Mouse (Mus musculus) embryonic facial prominence, embryonic 12.5 days (tissue): ENCODE results near the gene Mfap3. TPM values are rescaled to one million over a fixed set of nuclear protein-coding genes. Genes with fewer than 3 reads are reported as not detected.

ENCODE experiments used
- ATAC-seq: fragments of 200-750 bp; cut with Nextera tagmentation; 2 replicates; pipeline ENCODE4 v1.8.0; 2017; ENCODE audit not compliant: insufficient number of reproducible peaks, insufficient read depth, low FRiP score, low TSS enrichment
- H3K27ac ChIP-seq: fragments of 300-500 bp; sonication (generic); 2 replicates; pipeline ENCODE4 v1.5.1; 2016; ENCODE audit warnings: mild to moderate bottlenecking
- H3K27me3 ChIP-seq: fragments of 300-500 bp; sonication (generic); 2 replicates; pipeline ENCODE4 v1.6.1; 2016; ENCODE audit warnings: mild to moderate bottlenecking, moderate library complexity
- H3K36me3 ChIP-seq: fragments of 300-500 bp; sonication (generic); 2 replicates; pipeline ENCODE4 v1.6.1; 2016; ENCODE audit warnings: mild to moderate bottlenecking
- H3K4me1 ChIP-seq: fragments of 300-500 bp; sonication (generic); 2 replicates; pipeline ENCODE4 v1.6.1; 2016
- H3K4me2 ChIP-seq: fragments of 300-500 bp; sonication (generic); replicated peaks from 2 replicates; pipeline ENCODE4 v1.6.1; 2016; ENCODE audit warnings: mild to moderate bottlenecking, moderate library complexity
- H3K4me3 ChIP-seq: fragments of 300-500 bp; sonication (generic); 2 replicates; pipeline ENCODE4 v1.5.1; 2016; ENCODE audit warnings: mild to moderate bottlenecking
- H3K9ac ChIP-seq: fragments of 300-500 bp; sonication (generic); 2 replicates; pipeline ENCODE4 v1.6.1; 2016; ENCODE audit warnings: mild to moderate bottlenecking, moderate library complexity
- H3K9me3 ChIP-seq: fragments of 300-500 bp; sonication (generic); 2 replicates; pipeline ENCODE4 v1.6.1; 2016; ENCODE audit warnings: mild to moderate bottlenecking, moderate library complexity
- WGBS: fragments of 180-500 bp; shearing (Covaris S2); methylation state at CpG from one replicate; pipeline ENCODE4 v1.1.7; 2016; 5-methylcytosine and 5-hydroxymethylcytosine counted together
- polyA plus RNA-seq: library from polyadenylated mRNA; unstranded; fragments of >200 nt; fragmentation: Nextera tagmentation; extraction: Ambion mirVana; gene quantifications from 2 replicates; pipeline ENCODE4 v1.2.1, GENCODE M21; 2016

Gene Mfap3
- polyA plus RNA-seq, 1 experiment from 2014 or later: 56.7 TPM

- H3K36me3 ChIP-seq: peaks cover 78% of the 10 kb centered on the region
- WGBS: 96% methylated on average over 5 of the region's 5 CpGs
- no peak for ATAC-seq
- no peak overlapping the region for H3K9ac ChIP-seq
- H3K9me3 ChIP-seq: no peaks in the 10 kb centered on the region
- no peak overlapping the region for H3K4me3 ChIP-seq
- H3K27me3 ChIP-seq: no peaks in the 10 kb centered on the region
- no peaks in the 10 kb centered on the region for H3K4me1 ChIP-seq
- H3K27ac ChIP-seq: no peak overlapping the region
- H3K4me2 ChIP-seq: no peak overlapping the region
Measured at GRCm38 (mm10) chr11:57503155-57503554, 15.3 kb upstream of the Mfap3 start.

GRCm38 (mm10) chr11:57506899-57507298, 11.6 kb upstream of the Mfap3 start:
- Histone ChIP-seq H3K36me3 (peaks cover 79% of the 10 kb centered on the region), H3K4me2 (no peak overlapping the region), H3K27ac (no peak overlapping the region), H3K27me3 (no peaks in the 10 kb centered on the region), H3K9ac (no peak overlapping the region), H3K4me1 (no peaks in the 10 kb centered on the region), H3K4me3 (no peak overlapping the region), H3K9me3 (no peaks in the 10 kb centered on the region)
- 88% methylated on average over 6 of the region's 6 CpGs for WGBS
- ATAC-seq: no peak

DNA sequence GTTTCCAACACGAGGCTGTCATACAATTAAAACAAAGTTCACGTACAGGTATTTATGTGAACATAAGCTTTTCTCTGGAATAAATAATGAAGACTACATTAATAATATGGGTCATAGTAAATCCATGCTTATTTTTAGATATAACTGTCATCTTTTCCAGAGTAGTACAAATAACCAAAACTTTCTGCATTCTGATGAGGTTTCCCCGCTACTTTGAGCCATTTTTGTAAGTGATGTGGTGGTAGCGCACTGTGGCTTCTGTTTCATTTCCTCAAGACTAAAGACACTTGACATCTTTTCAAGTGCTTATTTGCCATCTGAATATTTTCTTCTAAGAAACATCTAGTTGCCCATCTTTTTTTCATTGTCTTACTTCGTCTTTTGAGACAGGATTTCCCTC, 3.2 kb upstream of the Mfap3 start:
- H3K36me3 ChIP-seq: peaks cover 35% of the 10 kb centered on the region
- no peak overlapping the region for H3K27ac ChIP-seq
- 91% methylated on average over 5 of the region's 5 CpGs for WGBS
- no peaks in the 10 kb centered on the region for H3K9me3 ChIP-seq
- H3K9ac ChIP-seq: no peak overlapping the region
- no peaks in the 10 kb centered on the region for H3K27me3 ChIP-seq
- H3K4me2 ChIP-seq: no peak overlapping the region
- ATAC-seq: no peak
- H3K4me1 ChIP-seq: peaks cover 2% of the 10 kb centered on the region; the same call in 1 of the 2 replicates
- no peak overlapping the region for H3K4me3 ChIP-seq

DNA sequence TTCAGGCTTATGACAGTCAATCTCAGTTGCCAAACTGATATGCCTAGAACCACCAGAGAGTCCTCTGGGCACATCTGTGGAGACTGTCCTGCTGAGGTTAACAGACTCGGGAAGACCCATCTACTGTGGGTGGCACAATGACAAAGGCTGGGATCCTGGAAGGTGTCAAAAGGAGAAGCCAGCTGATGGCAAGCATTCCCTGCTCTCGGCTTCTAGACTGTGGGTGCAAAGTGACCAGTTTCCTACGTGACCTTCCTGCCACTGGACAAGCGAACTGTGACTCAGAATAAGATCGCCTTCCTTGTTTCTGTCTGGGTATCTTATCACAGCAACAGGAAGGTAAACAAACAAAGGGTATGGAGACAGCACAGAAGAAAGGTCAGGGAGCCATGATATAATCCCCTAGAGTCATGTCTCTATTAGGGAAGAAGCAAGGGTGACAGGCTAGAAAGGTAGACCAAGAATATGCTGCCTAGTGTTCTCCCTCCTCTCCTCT, 1.5 kb upstream of the Mfap3 start:
- 66% methylated on average over 5 of the region's 5 CpGs for WGBS
- Histone ChIP-seq H3K4me2 (no peak overlapping the region; the same call in 1 of the 2 replicates), H3K4me1 (peaks cover 2% of the 10 kb centered on the region; the same call in 1 of the 2 replicates), H3K9ac (no peak overlapping the region), H3K27ac (no peak overlapping the region), H3K27me3 (no peaks in the 10 kb centered on the region), H3K36me3 (peaks cover 17% of the 10 kb centered on the region), H3K4me3 (no peak overlapping the region), H3K9me3 (no peaks in the 10 kb centered on the region)
- ATAC-seq: no peak

DNA sequence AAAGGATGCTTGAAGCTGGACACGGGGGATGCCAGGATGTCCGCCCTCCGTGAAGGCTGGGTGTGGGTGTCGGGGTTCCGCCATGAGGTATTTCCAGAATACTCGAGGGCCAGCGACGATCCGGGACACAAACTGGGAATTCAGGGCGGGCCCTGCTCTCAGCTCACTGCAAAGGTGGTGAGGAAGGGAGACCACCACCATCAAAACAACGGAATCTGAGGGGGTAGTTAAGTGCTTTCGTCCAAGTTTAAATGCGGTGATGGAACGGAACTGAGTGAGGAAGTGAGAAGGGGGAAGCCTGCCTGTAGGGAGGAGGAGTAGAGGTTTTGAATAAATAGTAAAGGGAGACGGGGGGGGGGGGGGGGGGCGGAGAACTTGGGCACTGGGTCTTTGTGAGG, 286 bp downstream of the Mfap3 start:
- peak overlapping the region; percentile 79 for H3K9ac ChIP-seq
- no peaks in the 10 kb centered on the region for H3K27me3 ChIP-seq
- H3K4me1 ChIP-seq: peaks cover 2% of the 10 kb centered on the region; the same call in 1 of the 2 replicates
- WGBS: 1% methylated on average over 15 of the region's 16 CpGs
- peak overlapping the region; percentile 93 for H3K4me3 ChIP-seq
- ATAC-seq: no peak; the same call in 1 of the 2 replicates
- H3K36me3 ChIP-seq: peaks cover 3% of the 10 kb centered on the region; the same call in 1 of the 2 replicates
- H3K4me2 ChIP-seq: peak overlapping the region; percentile 74
- peak overlapping the region; percentile 60; the same call in 1 of the 2 replicates for H3K27ac ChIP-seq
- H3K9me3 ChIP-seq: no peaks in the 10 kb centered on the region

DNA sequence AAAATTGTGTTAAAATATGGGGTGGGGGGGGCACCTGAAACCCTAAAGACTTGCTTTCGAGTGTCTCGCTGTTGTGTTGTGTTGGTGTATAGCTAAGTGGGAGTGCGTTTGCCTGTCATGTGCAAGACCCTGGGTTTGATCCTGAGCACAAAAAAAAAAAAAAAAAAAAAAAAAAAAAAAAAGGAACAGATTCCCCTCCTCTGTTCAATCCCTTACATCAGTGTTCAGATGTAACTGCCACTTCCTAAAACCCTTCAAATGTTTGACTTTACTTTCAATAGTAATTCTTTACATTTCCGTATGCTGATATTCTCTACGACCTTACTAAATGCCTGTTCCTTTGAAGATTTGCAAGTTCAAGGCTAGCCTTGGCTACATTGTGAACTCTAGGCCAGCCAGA, 840 bp downstream of the Mfap3 start:
- WGBS: 72% methylated on average over 5 of the region's 5 CpGs
- H3K4me2 ChIP-seq: peak overlapping the region; percentile 74
- no peak for ATAC-seq
- peaks cover 3% of the 10 kb centered on the region; the same call in 1 of the 2 replicates for H3K36me3 ChIP-seq
- H3K9me3 ChIP-seq: no peaks in the 10 kb centered on the region
- no peaks in the 10 kb centered on the region for H3K27me3 ChIP-seq
- H3K27ac ChIP-seq: no peak overlapping the region
- peak overlapping the region; percentile 93 for H3K4me3 ChIP-seq
- H3K9ac ChIP-seq: peak overlapping the region; percentile 79
- H3K4me1 ChIP-seq: peaks cover 2% of the 10 kb centered on the region; the same call in 1 of the 2 replicates

DNA sequence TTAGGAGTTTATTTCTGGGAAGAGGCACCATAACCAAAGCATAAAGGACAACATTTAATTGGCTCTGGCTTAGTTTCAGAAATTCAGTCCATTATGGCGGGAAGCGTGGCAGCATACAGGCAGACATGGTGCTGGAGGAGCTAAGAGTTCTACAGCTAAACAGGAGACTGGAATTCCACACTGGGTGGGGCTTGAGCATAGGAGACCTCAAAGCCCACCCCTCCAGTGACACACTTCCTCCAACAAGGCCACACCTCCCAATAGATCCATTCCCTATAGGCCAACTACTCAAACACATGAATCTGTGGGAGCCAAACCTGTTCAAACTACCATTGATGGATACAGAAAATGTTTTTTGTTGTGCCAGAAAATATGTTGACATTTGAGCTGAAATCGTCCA, 2.7 kb downstream of the Mfap3 start:
- 92% methylated on average over 3 of the region's 3 CpGs for WGBS
- peaks cover 3% of the 10 kb centered on the region; the same call in 1 of the 2 replicates for H3K36me3 ChIP-seq
- ATAC-seq: no peak
- H3K4me2 ChIP-seq: no peak overlapping the region
- no peaks in the 10 kb centered on the region for H3K27me3 ChIP-seq
- H3K4me1 ChIP-seq: peaks cover 2% of the 10 kb centered on the region; the same call in 1 of the 2 replicates
- H3K27ac ChIP-seq: no peak overlapping the region
- no peak overlapping the region for H3K4me3 ChIP-seq
- no peak overlapping the region for H3K9ac ChIP-seq
- H3K9me3 ChIP-seq: no peaks in the 10 kb centered on the region

GRCm38 (mm10) chr11:57522046-57522445, 3.6 kb downstream of the Mfap3 start:
- Histone ChIP-seq H3K9ac (no peak overlapping the region), H3K36me3 (peaks cover 3% of the 10 kb centered on the region; the same call in 1 of the 2 replicates), H3K9me3 (no peaks in the 10 kb centered on the region), H3K4me2 (no peak overlapping the region), H3K27me3 (no peaks in the 10 kb centered on the region), H3K27ac (no peak overlapping the region), H3K4me1 (peaks cover 2% of the 10 kb centered on the region; the same call in 1 of the 2 replicates), H3K4me3 (no peak overlapping the region)
- 91% methylated on average over 7 of the region's 7 CpGs for WGBS
- no peak for ATAC-seq

- Histone ChIP-seq H3K27ac (no peak overlapping the region), H3K27me3 (no peaks in the 10 kb centered on the region), H3K4me1 (no peaks in the 10 kb centered on the region), H3K36me3 (peaks cover 9% of the 10 kb centered on the region), H3K9ac (no peak overlapping the region), H3K4me3 (no peak overlapping the region), H3K9me3 (no peaks in the 10 kb centered on the region), H3K4me2 (no peak overlapping the region)
- ATAC-seq: no peak
- WGBS: 93% methylated on average over 3 of the region's 3 CpGs
Measured at GRCm38 (mm10) chr11:57523418-57523817, 5.0 kb downstream of the Mfap3 start.

DNA sequence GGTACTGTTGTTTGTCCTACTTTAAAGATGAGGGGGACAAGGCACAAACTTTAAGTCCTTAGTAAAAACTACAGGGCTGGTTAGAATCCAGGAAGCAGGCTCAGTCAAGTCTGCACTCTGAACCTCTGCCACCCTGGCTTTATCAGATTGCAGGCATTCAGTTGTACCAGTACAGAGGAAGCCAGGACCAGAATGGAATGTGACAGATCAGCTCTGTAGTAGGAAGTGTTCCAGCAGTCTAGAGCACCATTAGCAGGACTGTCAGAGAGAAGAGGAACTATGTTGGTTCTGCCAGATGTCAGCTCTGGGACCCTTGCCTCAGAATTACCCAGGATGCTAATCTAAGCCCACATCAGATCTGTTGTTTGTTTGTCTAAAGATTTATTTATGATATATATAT, 6.1 kb downstream of the Mfap3 start:
- H3K36me3 ChIP-seq: peaks cover 18% of the 10 kb centered on the region
- H3K4me1 ChIP-seq: no peaks in the 10 kb centered on the region
- no peak overlapping the region for H3K4me3 ChIP-seq
- no peak for ATAC-seq
- no peaks in the 10 kb centered on the region for H3K27me3 ChIP-seq
- no peak overlapping the region for H3K27ac ChIP-seq
- no peak overlapping the region for H3K4me2 ChIP-seq
- no peak overlapping the region; the same call in 1 of the 2 replicates for H3K9ac ChIP-seq
- no peaks in the 10 kb centered on the region for H3K9me3 ChIP-seq

DNA sequence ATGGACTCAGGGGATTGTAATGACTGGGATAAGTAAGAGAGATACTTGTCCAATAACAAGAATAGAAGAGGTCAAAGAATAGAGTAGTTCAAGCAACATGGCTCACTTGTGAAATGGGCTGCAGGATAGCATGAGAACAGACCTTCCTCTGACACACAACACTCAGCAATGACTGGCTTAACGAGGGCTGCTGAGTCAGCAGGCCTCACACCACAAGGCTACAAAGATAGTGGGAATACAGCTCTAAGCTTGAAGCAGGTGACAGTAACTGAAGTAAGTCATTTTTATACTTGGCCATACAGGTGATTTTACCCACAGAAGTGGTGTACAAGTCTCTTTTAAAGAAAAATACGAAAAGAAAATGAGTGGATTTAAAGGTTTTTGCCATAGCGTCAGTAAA, 7.4 kb downstream of the Mfap3 start:
- H3K27ac ChIP-seq: no peak overlapping the region
- no peak for ATAC-seq
- no peak overlapping the region for H3K9ac ChIP-seq
- no peak overlapping the region for H3K4me3 ChIP-seq
- H3K4me1 ChIP-seq: no peaks in the 10 kb centered on the region
- WGBS: 85% methylated on average over 3 of the region's 3 CpGs
- no peak overlapping the region for H3K4me2 ChIP-seq
- H3K9me3 ChIP-seq: no peaks in the 10 kb centered on the region
- H3K27me3 ChIP-seq: no peaks in the 10 kb centered on the region
- H3K36me3 ChIP-seq: peaks cover 30% of the 10 kb centered on the region

DNA sequence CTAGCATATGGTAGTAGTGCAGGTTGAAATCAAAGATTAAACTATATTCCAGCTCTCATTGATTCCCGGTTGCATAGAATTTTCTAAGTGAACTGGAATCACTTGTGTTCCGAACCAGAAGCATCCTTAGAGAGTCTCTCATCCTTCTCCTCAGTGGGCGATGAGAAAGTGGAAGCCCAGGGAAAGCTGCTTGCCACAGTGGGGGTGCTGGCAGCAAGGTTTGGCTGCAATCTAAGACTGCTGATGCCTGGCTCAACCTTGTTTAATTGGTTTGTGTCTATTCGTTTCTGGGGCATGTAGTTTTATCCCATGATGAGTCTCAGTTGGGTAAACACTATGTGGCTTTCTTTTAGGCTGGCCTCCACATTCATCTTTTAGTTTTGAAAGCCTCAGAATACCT, 9.0 kb downstream of the Mfap3 start:
- Histone ChIP-seq H3K4me3 (no peak overlapping the region), H3K27me3 (no peaks in the 10 kb centered on the region), H3K9me3 (no peaks in the 10 kb centered on the region), H3K4me1 (no peaks in the 10 kb centered on the region), H3K4me2 (no peak overlapping the region), H3K9ac (no peak overlapping the region), H3K27ac (no peak overlapping the region), H3K36me3 (peaks cover 39% of the 10 kb centered on the region)
- WGBS: 85% methylated on average over 4 of the region's 4 CpGs
- no peak for ATAC-seq
